Mouse (Mus musculus): ENCODE data around the gene Fat1. TPM values are rescaled to one million over a fixed set of nuclear protein-coding genes. Genes with fewer than 3 reads are reported as not detected.
"Not testable (repeated sequence)": the region's sequence is repeated elsewhere in the genome, so short reads cannot be mapped to it uniquely, and the experiment has no call there.

Fat1 gene
- polyA plus RNA-seq, 1 experiment from 2014 or later = 15.8 TPM

DNA sequence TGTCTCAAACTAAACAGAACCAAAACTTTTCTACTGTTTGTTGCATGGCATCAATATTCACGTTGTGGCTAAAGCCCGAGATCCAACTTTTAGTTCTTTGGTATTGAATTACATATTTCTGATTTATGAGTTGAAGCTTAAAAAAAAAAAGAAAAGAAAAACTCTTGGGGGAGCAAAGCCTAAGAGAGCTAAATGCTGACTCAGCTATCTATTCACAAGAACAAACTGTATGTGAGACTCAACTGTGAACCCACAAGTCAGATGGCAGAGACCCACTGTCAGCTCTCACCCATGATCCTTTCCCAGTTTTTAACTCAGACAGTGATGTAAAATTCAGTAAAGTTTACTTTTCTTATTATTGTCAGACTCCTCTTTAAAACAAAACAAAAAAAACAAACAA, 124.8 kb downstream of the Fat1 start:
- no peaks in the 10 kb centered on the region for H3K27me3 ChIP-seq
- H3K4me1 ChIP-seq (replicated peaks) = no peaks in the 10 kb centered on the region
- ATAC-seq (ENCODE audit: low FRiP score, low read depth) = no peak
- WGBS = 93% methylated on average over 2 of the region's 2 CpGs
- H3K9me3 ChIP-seq = no peaks in the 10 kb centered on the region
- H3K4me2 ChIP-seq = no peak overlapping the region
- H3K4me3 ChIP-seq = no peak overlapping the region
- 0 out of 2 replicates have a peak, but pooled peaks cover 5% of the 10 kb centered on the region for H3K36me3 ChIP-seq
- H3K27ac ChIP-seq (replicated peaks) = no peak overlapping the region
- no peak overlapping the region for H3K9ac ChIP-seq

DNA sequence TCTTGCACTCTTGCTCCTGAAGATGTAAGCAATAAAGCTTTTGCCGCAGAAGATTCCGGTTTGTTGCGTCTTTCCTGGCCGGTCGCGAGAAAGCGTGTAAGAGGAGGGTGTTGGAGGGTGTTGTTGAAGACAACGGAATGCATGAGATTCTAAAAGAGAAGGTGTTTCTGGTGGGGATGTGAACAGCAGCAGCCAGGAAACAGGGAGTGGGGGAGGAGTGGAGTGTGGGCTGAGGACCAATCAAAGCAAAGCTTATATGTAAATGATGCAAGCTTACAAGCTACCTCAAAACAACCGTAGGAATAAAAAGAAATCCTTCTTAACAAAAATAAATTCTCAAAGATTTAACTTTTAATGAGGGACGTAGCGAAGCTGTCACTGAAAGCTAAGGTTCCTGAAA, 127.1 kb downstream of the Fat1 start:
- H3K4me2 ChIP-seq = no peak overlapping the region
- no peaks in the 10 kb centered on the region for H3K9me3 ChIP-seq
- WGBS = 96% methylated on average over 11 of the region's 11 CpGs
- H3K4me3 ChIP-seq = no peak overlapping the region
- no peaks in the 10 kb centered on the region for H3K27me3 ChIP-seq
- H3K27ac ChIP-seq (replicated peaks) = no peak overlapping the region
- no peak overlapping the region for H3K9ac ChIP-seq
- no peaks in the 10 kb centered on the region for H3K36me3 ChIP-seq
- ATAC-seq (ENCODE audit: low FRiP score, low read depth) = no peak
- no peaks in the 10 kb centered on the region for H3K4me1 ChIP-seq (replicated peaks)

DNA sequence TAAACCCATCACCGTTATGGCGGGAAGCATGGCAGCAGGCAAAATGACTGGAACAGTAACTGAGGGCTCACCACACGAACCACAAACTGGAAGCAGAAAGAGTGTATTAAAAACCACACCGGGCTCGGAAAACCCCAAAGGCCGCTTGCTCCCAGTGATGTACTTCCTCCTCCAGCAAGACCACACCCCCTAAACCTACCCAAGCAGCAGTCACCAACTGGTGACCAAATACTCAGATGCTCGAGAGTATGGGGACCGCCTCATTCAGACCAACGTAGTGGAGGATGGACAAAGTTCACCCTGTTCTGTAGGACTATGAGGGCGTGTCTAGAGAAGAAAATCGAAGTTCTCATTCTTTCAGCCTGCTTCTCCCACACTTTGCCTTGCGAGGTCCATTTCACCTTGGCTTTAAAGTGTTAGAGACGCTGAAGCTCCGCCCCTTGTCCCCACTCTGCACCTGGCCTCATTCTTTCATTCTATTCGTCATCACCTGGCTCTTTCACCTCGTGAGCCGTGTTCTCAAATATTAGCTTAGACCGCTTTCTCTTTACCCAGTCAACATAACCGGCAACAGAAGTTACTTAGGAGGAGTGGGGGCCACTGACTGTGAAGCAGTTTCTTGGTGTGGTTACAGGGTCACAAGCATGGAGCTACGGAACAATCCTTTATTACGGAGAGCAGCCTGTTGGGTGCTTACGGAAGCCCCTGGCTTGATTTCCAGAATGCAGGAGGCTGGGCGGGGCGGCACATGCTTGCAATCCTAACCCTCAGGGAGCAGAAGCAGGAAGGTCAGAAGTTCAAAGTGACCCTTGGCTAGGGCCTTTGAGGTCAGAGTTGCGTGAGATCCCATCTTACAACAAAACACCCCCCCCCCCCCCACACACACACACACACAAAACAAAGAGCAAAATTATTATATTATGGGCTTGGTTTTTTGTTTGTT, 128.0 kb downstream of the Fat1 start:
- 66% methylated on average over 25 of the region's 25 CpGs for WGBS
- Histone ChIP-seq H3K4me1 (replicated peaks) (no peaks in the 10 kb centered on the region), H3K4me3 (no peak overlapping the region), H3K36me3 (no peaks in the 10 kb centered on the region), H3K27me3 (no peaks in the 10 kb centered on the region), H3K27ac (replicated peaks) (no peak overlapping the region), H3K9ac (no peak overlapping the region), H3K9me3 (no peaks in the 10 kb centered on the region), H3K4me2 (no peak overlapping the region)
- no peak for ATAC-seq (ENCODE audit: low FRiP score, low read depth)

DNA sequence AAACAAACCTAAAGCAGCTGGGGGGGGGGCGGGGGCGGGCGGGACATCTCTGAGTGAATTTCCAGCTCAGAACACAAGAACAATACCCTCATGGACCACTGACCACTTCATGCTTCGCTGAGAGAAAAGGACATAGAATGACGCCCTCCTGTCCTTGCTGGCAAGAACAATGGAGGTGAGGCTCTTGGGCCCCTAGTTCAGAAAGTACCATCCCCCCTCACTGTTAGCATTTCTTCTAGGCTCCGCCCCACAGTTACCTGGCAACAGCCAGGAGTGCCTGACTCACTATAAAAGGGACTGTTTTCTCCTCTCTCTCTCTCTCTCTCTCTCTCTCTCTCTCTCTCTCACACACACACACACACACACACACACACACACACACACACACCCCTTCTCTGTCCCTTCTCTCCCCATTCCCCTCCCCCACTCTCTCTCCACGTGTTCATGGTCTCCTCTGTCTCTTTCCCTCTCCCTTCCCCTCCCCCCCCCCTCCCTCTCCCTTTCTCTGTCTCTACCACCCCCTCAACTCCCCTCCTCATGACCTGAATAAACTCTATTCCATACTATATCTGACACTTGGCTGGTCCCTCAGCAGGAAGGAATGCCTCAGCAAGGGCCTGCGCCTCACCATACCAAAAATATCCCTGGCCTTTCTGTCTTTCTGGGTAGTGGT, 129.1 kb downstream of the Fat1 start:
- 11% methylated on average over 8 of the region's 8 CpGs for WGBS
- no peak for ATAC-seq (ENCODE audit: low FRiP score, low read depth)
- Histone ChIP-seq H3K9ac (no peak overlapping the region), H3K36me3 (no peaks in the 10 kb centered on the region), H3K4me1 (replicated peaks) (peaks cover 5% of the 10 kb centered on the region; the same call in 1 of the 2 replicates), H3K9me3 (no peaks in the 10 kb centered on the region), H3K4me3 (no peak overlapping the region), H3K27ac (replicated peaks) (no peak overlapping the region), H3K27me3 (no peaks in the 10 kb centered on the region), H3K4me2 (no peak overlapping the region)

DNA sequence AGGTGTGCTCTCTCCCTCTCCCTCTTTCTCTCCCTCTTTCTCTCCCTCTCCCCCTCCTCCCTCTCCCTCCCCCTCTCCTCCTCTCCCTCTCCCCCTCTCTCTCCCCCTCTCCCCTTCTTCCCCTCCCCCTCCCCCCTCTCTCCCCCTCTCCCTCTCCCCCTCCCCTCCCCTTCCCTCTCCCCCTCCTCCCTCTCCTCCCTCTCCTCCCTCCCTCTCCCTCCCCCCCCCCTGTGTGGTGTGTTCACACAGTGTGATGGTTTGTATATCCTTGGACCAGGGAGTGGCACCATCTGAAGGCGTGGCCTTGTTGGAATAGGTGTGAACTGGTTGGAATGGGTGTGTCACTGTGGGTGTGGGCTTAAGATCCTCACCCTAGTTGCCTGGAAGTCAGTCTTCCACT, 130.1 kb downstream of the Fat1 start:
- WGBS = 100% methylated on average over 1 of the region's 1 CpGs
- H3K9ac ChIP-seq; H3K36me3 ChIP-seq; H3K4me3 ChIP-seq; H3K27ac ChIP-seq (replicated peaks); H3K27me3 ChIP-seq; H3K9me3 ChIP-seq; ATAC-seq (ENCODE audit: low FRiP score, low read depth); H3K4me1 ChIP-seq (replicated peaks); H3K4me2 ChIP-seq: not testable (repeated sequence)

DNA sequence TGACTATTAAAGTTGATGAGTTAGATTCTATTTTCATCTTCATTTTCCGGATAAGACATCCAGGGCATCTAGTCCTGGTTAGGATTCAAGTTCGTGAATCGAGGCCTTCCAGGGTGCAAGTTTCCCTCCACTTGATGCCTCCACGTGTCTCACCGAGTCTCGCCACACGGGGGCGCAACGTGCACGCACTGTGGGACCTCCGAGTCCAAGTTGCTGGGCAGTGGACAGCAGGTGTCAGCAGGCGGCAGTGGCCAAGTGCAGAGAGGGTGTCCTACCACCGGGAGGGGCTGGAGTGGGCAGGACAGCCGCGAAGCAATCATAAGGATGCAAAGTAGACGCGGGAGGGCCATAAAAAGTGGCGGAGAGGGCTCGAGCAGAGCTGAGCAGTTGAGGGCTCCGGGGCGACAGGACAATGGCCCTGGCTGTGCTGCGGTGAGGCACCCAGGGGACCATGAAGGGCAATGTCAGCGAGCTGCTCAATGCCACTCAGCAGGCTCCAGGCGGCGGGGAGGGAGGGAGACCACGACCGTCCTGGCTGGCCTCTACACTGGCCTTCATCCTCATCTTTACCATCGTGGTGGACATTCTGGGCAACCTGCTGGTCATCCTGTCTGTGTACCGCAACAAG, 133.6 kb downstream of the Fat1 start, which contains the start of gene Mtnr1a:
Mtnr1a (plus strand) TSS at position 379 of the 628 bp plus-strand sequence.
- H3K4me2 ChIP-seq = peak within 1 kb of the TSS; percentile 88
- H3K36me3 ChIP-seq = no peaks in the 10 kb centered on the region
- H3K27ac ChIP-seq (replicated peaks) = no peak within 1 kb of the TSS
- 6% methylated on average over 29 of the region's 29 CpGs for WGBS
- ATAC-seq (ENCODE audit: low FRiP score, low read depth) = peak; percentile 92
- H3K9ac ChIP-seq = peak within 1 kb of the TSS; percentile 26; the same call in 1 of the 2 replicates
- no peaks in the 10 kb centered on the region for H3K9me3 ChIP-seq
- peak within 1 kb of the TSS; percentile 40 for H3K4me3 ChIP-seq
- H3K27me3 ChIP-seq = no peaks in the 10 kb centered on the region
- H3K4me1 ChIP-seq (replicated peaks) = peaks cover 5% of the 10 kb centered on the region; the same call in 1 of the 2 replicates

DNA sequence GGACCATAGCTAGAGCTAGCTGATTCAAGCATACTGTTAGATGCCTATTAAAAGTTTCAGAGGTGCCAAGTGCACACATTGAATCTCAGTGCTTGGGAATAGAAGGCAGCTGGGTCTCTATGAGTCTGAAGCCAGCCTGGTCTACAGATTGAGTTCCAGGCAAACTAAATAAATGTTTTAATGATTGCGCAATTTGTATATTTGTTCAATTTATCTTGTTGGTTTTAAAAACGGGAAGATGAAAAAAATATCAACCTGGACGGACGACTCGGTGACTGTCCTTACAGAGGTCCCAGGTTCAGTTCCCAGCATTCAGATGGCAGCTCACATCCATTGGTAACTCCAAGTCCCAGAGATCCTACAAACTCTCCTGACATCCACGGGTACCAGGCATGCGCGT, 135.7 kb downstream of the Fat1 start:
- Histone ChIP-seq H3K27me3 (no peaks in the 10 kb centered on the region), H3K4me3 (no peak overlapping the region), H3K27ac (replicated peaks) (no peak overlapping the region), H3K4me1 (replicated peaks) (peaks cover 5% of the 10 kb centered on the region; the same call in 1 of the 2 replicates), H3K4me2 (no peak overlapping the region), H3K9me3 (no peaks in the 10 kb centered on the region), H3K36me3 (no peaks in the 10 kb centered on the region), H3K9ac (no peak overlapping the region)
- WGBS = 94% methylated on average over 8 of the region's 8 CpGs
- no peak for ATAC-seq (ENCODE audit: low FRiP score, low read depth)

DNA sequence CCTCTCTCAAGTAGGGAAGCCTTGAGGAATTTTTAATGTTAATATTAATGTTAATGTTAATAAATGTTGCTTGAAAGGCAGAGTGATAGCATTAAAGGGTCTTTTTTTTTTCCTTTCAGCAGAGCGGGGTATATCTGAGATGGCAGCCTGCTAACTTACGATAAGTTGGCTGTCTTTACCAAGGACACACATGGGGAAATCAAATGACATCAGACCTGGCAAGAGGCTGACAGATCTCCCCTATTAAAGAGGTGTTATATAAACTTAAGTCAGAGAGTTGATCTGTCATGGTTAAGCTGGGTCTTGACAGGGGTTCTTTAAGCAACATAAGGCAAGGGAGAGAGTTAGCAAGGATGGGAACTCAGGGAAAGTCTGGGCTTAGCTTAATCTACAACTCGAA, 145.6 kb downstream of the Fat1 start:
- H3K36me3 ChIP-seq = no peaks in the 10 kb centered on the region
- H3K4me3 ChIP-seq = no peak overlapping the region
- H3K4me2 ChIP-seq = no peak overlapping the region
- no peak for ATAC-seq (ENCODE audit: low FRiP score, low read depth)
- H3K4me1 ChIP-seq (replicated peaks) = no peaks in the 10 kb centered on the region
- H3K27me3 ChIP-seq = no peaks in the 10 kb centered on the region
- no peak overlapping the region for H3K9ac ChIP-seq
- H3K27ac ChIP-seq (replicated peaks) = no peak overlapping the region
- H3K9me3 ChIP-seq = no peaks in the 10 kb centered on the region
- 90% methylated on average over 3 of the region's 3 CpGs for WGBS

DNA sequence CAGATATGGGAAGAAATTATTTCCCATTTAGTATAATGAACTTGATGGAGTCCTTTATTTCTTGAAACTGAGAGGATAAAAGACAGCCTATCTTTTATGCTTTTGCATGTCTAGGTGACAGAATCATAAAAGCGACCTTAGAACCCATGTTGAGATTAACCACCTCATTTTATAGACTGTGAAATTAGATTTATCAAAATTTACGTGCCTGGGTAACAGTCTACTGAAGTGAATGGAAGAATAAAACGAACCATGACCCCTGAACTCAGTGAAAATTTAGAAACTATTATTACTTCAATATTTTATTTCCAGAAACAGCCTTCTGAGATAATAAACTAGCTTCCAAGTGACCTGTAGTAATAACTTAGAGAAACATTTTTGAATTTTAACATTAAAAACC, 158.4 kb downstream of the Fat1 start:
- Histone ChIP-seq H3K36me3 (no peaks in the 10 kb centered on the region), H3K27ac (replicated peaks) (no peak overlapping the region), H3K27me3 (no peaks in the 10 kb centered on the region), H3K4me1 (replicated peaks) (no peaks in the 10 kb centered on the region), H3K9ac (no peak overlapping the region), H3K4me2 (no peak overlapping the region), H3K4me3 (no peak overlapping the region), H3K9me3 (no peaks in the 10 kb centered on the region)
- ATAC-seq (ENCODE audit: low FRiP score, low read depth) = no peak
- 71% methylated on average over 3 of the region's 3 CpGs for WGBS

Other genes with a start within 250 kb of the Fat1 start
- gene Mtnr1a, start 133.7 kb downstream of the Fat1 start, polyA plus RNA-seq (2015; fragmentation: Nextera tagmentation; extraction: Ambion mirVana) = 0.51 and 0.58 TPM in 2 replicates

All from hindbrain, embryonic 15.5 days (tissue).